Mouse (Mus musculus) hindbrain, embryonic 14.5 days (tissue): ENCODE data around the gene Ring1. TPM values are rescaled to one million over a fixed set of nuclear protein-coding genes. Genes with fewer than 3 reads are reported as not detected.
A peak's percentile ranks its signal among the peaks of the same experiment; 100 is the strongest.

Experiments used
- ATAC-seq: fragments of 200-750 bp; cut with Nextera tagmentation; 2 replicates; pipeline ENCODE4 v1.8.0; 2017; ENCODE audit warnings: moderate number of reproducible peaks, mild to moderate bottlenecking, moderate TSS enrichment, moderate library complexity; ENCODE audit not compliant: low FRiP score
- DNase-seq: peaks from one replicate; pipeline ENCODE4 v3.0.0-alpha.2; 2015; ENCODE audit warnings: low spot score
- H3K27ac ChIP-seq: fragments of 300-500 bp; sonication (generic); 2 replicates; pipeline ENCODE4 v1.5.1; 2014; ENCODE audit warnings: mild to moderate bottlenecking, moderate library complexity
- H3K27me3 ChIP-seq: fragments of 300-500 bp; sonication (generic); 2 replicates; pipeline ENCODE4 v1.6.1; 2014; ENCODE audit warnings: mild to moderate bottlenecking, low read length, mixed read lengths; ENCODE audit not compliant: control insufficient read depth, insufficient read depth
- H3K36me3 ChIP-seq: fragments of 300-500 bp; sonication (generic); replicated peaks from 2 replicates; pipeline ENCODE4 v1.6.1; 2014; ENCODE audit not compliant: control insufficient read depth, insufficient read depth
- H3K4me1 ChIP-seq: fragments of 300-500 bp; sonication (generic); replicated peaks from 2 replicates; pipeline ENCODE4 v1.6.1; 2014; ENCODE audit warnings: antibody characterized with exemption, low read length, mixed read lengths; ENCODE audit not compliant: control insufficient read depth, insufficient read depth
- H3K4me2 ChIP-seq: fragments of 300-500 bp; sonication (generic); replicated peaks from 2 replicates; pipeline ENCODE4 v1.6.1; 2014; ENCODE audit warnings: mild to moderate bottlenecking, moderate library complexity
- H3K4me3 ChIP-seq: fragments of 300-500 bp; sonication (generic); replicated peaks from 2 replicates; pipeline ENCODE4 v1.5.1; 2014; ENCODE audit warnings: mild to moderate bottlenecking, low read length
- H3K9ac ChIP-seq: fragments of 300-500 bp; sonication (generic); 2 replicates; pipeline ENCODE4 v1.6.1; 2014
- H3K9me3 ChIP-seq: fragments of 300-500 bp; sonication (generic); 2 replicates; pipeline ENCODE4 v1.6.1; 2016; ENCODE audit warnings: low read length; ENCODE audit not compliant: control insufficient read depth
- WGBS: fragments of 180-500 bp; shearing (Covaris S2); extraction: QIAGEN DNeasy Blood & Tissue Kit; methylation state at CpG from one replicate; pipeline ENCODE4 v1.1.7; 2014; 5-methylcytosine and 5-hydroxymethylcytosine counted together
- polyA plus RNA-seq: library from polyadenylated mRNA; unstranded; fragments of >200 nt; fragmentation: Nextera tagmentation; extraction: Ambion mirVana; gene quantifications from 2 replicates; pipeline ENCODE4 v1.2.1, GENCODE M21; 2014

Gene Ring1
- polyA plus RNA-seq, 1 experiment from 2014 or later, result 7.8 TPM

GRCm38 (mm10) chr17:34024861-34025755 lies 628 bp upstream of the Ring1 start:
- peak; percentile 1; the same call in 1 of the 2 replicates for ATAC-seq
- peak; percentile 50 for DNase-seq
- Histone ChIP-seq H3K27ac (peak overlapping the region; percentile 99), H3K36me3 (peaks cover 44% of the 10 kb centered on the region), H3K4me3 (peak overlapping the region; percentile 92), H3K4me1 (peaks cover 53% of the 10 kb centered on the region), H3K9me3 (0 out of 2 replicates have a peak, but pooled peaks cover 2% of the 10 kb centered on the region), H3K4me2 (peak overlapping the region; percentile 83), H3K9ac (peak overlapping the region; percentile 97), H3K27me3 (no peaks in the 10 kb centered on the region)
- under 1% methylated on average over 47 of the region's 57 CpGs for WGBS

- H3K9me3 ChIP-seq, result 0 out of 2 replicates have a peak, but pooled peaks cover 3% of the 10 kb centered on the region
- ATAC-seq (no peak), DNase-seq (no peak)
- peak overlapping the region; percentile 92 for H3K4me3 ChIP-seq
- H3K9ac ChIP-seq, result peak overlapping the region; percentile 97
- H3K27ac ChIP-seq, result peak overlapping the region; percentile 99
- peaks cover 39% of the 10 kb centered on the region for H3K4me1 ChIP-seq
- WGBS, result 67% methylated on average over 9 of the region's 9 CpGs
- H3K36me3 ChIP-seq, result peaks cover 32% of the 10 kb centered on the region
- H3K4me2 ChIP-seq, result peak overlapping the region; percentile 83
- H3K27me3 ChIP-seq, result no peaks in the 10 kb centered on the region
These were observed 802 bp downstream of the Ring1 start for GRCm38 (mm10) chr17:34023678-34024077.

GRCm38 (mm10) chr17:34022987-34023386 lies 1.5 kb downstream of the Ring1 start:
- no peak overlapping the region for H3K4me2 ChIP-seq
- H3K4me3 ChIP-seq, result no peak overlapping the region
- no peak overlapping the region for H3K27ac ChIP-seq
- H3K9me3 ChIP-seq, result 0 out of 2 replicates have a peak, but pooled peaks cover 3% of the 10 kb centered on the region
- H3K27me3 ChIP-seq, result no peaks in the 10 kb centered on the region
- H3K36me3 ChIP-seq, result peaks cover 26% of the 10 kb centered on the region
- peaks cover 33% of the 10 kb centered on the region for H3K4me1 ChIP-seq
- DNase-seq (no peak), ATAC-seq (no peak)
- 98% methylated on average over 20 of the region's 20 CpGs for WGBS
- H3K9ac ChIP-seq, result 0 out of 2 replicates have a peak overlapping the region, but pooled peaks have one; percentile 97

- Histone ChIP-seq H3K4me1 (peaks cover 29% of the 10 kb centered on the region), H3K36me3 (peaks cover 26% of the 10 kb centered on the region), H3K9ac (no peak overlapping the region), H3K4me3 (no peak overlapping the region), H3K9me3 (0 out of 2 replicates have a peak, but pooled peaks cover 3% of the 10 kb centered on the region), H3K4me2 (no peak overlapping the region), H3K27ac (no peak overlapping the region), H3K27me3 (no peaks in the 10 kb centered on the region)
- ATAC-seq, result no peak
- 93% methylated on average over 11 of the region's 14 CpGs for WGBS
- DNase-seq, result no peak
These were observed 2.1 kb downstream of the Ring1 start for GRCm38 (mm10) chr17:34022414-34022783.

- H3K4me1 ChIP-seq, result peaks cover 23% of the 10 kb centered on the region
- H3K4me2 ChIP-seq, result no peak overlapping the region
- WGBS, result 97% methylated on average over 23 of the region's 23 CpGs
- H3K4me3 ChIP-seq, result no peak overlapping the region
- DNase-seq (no peak), ATAC-seq (no peak)
- H3K27ac ChIP-seq, result no peak overlapping the region
- no peaks in the 10 kb centered on the region for H3K27me3 ChIP-seq
- H3K36me3 ChIP-seq, result peaks cover 26% of the 10 kb centered on the region
- no peak overlapping the region for H3K9ac ChIP-seq
- 0 out of 2 replicates have a peak, but pooled peaks cover 3% of the 10 kb centered on the region for H3K9me3 ChIP-seq
These were observed 2.7 kb downstream of the Ring1 start for GRCm38 (mm10) chr17:34021539-34022413.

GRCm38 (mm10) chr17:34013436-34013835 lies 11.0 kb downstream of the Ring1 start:
- Histone ChIP-seq H3K9ac (no peak overlapping the region), H3K27me3 (no peaks in the 10 kb centered on the region), H3K4me1 (no peaks in the 10 kb centered on the region), H3K27ac (no peak overlapping the region), H3K4me2 (no peak overlapping the region), H3K36me3 (peaks cover 4% of the 10 kb centered on the region; the same call in 1 of the 2 replicates), H3K9me3 (no peaks in the 10 kb centered on the region), H3K4me3 (no peak overlapping the region)
- DNase-seq (no peak), ATAC-seq (no peak)
- WGBS, result 95% methylated on average over 8 of the region's 8 CpGs

GRCm38 (mm10) chr17:34010156-34010555 lies 14.3 kb downstream of the Ring1 start:
- DNase-seq (no peak), ATAC-seq (no peak)
- H3K4me1 ChIP-seq, result no peaks in the 10 kb centered on the region
- no peaks in the 10 kb centered on the region for H3K36me3 ChIP-seq
- no peaks in the 10 kb centered on the region for H3K27me3 ChIP-seq
- H3K27ac ChIP-seq, result no peak overlapping the region
- no peak overlapping the region for H3K9ac ChIP-seq
- no peak overlapping the region for H3K4me3 ChIP-seq
- H3K4me2 ChIP-seq, result no peak overlapping the region
- no peaks in the 10 kb centered on the region; the same call in 1 of the 2 replicates for H3K9me3 ChIP-seq
- WGBS, result 76% methylated on average over 5 of the region's 5 CpGs

- Histone ChIP-seq H3K4me3 (no peak overlapping the region), H3K27ac (no peak overlapping the region), H3K9me3 (no peaks in the 10 kb centered on the region; the same call in 1 of the 2 replicates), H3K27me3 (0 out of 2 replicates have a peak, but pooled peaks cover 4% of the 10 kb centered on the region), H3K9ac (no peak overlapping the region), H3K4me1 (no peaks in the 10 kb centered on the region), H3K4me2 (no peak overlapping the region), H3K36me3 (no peaks in the 10 kb centered on the region)
- DNase-seq, result no peak
- 68% methylated on average over 2 of the region's 2 CpGs for WGBS
- ATAC-seq, result no peak
These were observed 17.9 kb downstream of the Ring1 start for GRCm38 (mm10) chr17:34006570-34006969.

GRCm38 (mm10) chr17:34003426-34003825 lies 21.1 kb downstream of the Ring1 start:
- 4% methylated on average over 5 of the region's 5 CpGs for WGBS
- Histone ChIP-seq H3K9ac (no peak overlapping the region), H3K27ac (no peak overlapping the region), H3K36me3 (no peaks in the 10 kb centered on the region), H3K4me1 (peaks cover 9% of the 10 kb centered on the region; the same call in 1 of the 2 replicates), H3K4me2 (no peak overlapping the region), H3K27me3 (peaks cover 32% of the 10 kb centered on the region), H3K4me3 (no peak overlapping the region), H3K9me3 (no peaks in the 10 kb centered on the region; the same call in 1 of the 2 replicates)
- ATAC-seq (no peak), DNase-seq (peak; percentile 61)
